Mouse (Mus musculus): ENCODE results near the gene Cmtm2b. TPM values are rescaled to one million over a fixed set of nuclear protein-coding genes. Genes with fewer than 3 reads are reported as not detected.

Gene Cmtm2b
- polyA plus RNA-seq, 1 experiment from 2014 or later, result not detected

DNA sequence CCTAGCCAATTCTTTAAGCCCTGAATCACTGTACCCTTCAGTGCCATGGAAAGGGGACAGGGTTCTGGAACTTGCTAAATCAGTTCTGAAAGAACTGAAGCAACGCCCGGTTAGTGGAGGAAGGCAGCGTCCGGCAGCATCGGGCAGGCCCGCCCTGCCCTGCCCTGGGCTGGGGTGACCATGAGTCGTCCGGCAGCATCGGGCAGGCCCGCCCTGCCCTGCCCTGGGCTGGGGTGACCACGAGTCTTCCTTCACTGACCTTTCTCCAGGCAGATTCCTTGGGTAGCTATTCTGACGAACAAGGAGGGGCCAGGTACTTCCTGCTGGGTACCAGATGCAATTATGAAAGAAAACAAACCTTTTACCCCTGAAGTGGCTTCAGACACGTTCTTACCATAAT, 28.0 kb downstream of the Cmtm2b start:
- WGBS, result 81% methylated on average over 13 of the region's 13 CpGs
- H3K36me3 ChIP-seq, result peaks cover 70% of the 10 kb centered on the region
- peaks cover 8% of the 10 kb centered on the region; the same call in 1 of the 2 replicates for H3K4me1 ChIP-seq
- no peaks in the 10 kb centered on the region for H3K9me3 ChIP-seq (replicated peaks)
- no peak overlapping the region for H3K27ac ChIP-seq
- no peak for DNase-seq (ENCODE audit: low spot score)
- no peak overlapping the region for H3K4me3 ChIP-seq
- H3K27me3 ChIP-seq (ENCODE audit: low read depth, poor library complexity, severe bottlenecking), result no peaks in the 10 kb centered on the region

GRCm38 (mm10) chr8:104353186-104353585, 31.2 kb downstream of the Cmtm2b start:
- no peaks in the 10 kb centered on the region for H3K9me3 ChIP-seq (replicated peaks)
- no peak for DNase-seq (ENCODE audit: low spot score)
- H3K4me3 ChIP-seq, result no peak overlapping the region
- 72% methylated on average over 5 of the region's 5 CpGs for WGBS
- H3K36me3 ChIP-seq, result peaks cover 62% of the 10 kb centered on the region
- H3K27me3 ChIP-seq (ENCODE audit: low read depth, poor library complexity, severe bottlenecking), result no peaks in the 10 kb centered on the region
- H3K27ac ChIP-seq, result no peak overlapping the region
- no peaks in the 10 kb centered on the region for H3K4me1 ChIP-seq

- no peak overlapping the region for H3K4me3 ChIP-seq
- no peaks in the 10 kb centered on the region for H3K27me3 ChIP-seq (ENCODE audit: low read depth, poor library complexity, severe bottlenecking)
- 0 out of 2 replicates have a peak, but pooled peaks cover 1% of the 10 kb centered on the region for H3K4me1 ChIP-seq
- no peaks in the 10 kb centered on the region for H3K9me3 ChIP-seq (replicated peaks)
- peaks cover 55% of the 10 kb centered on the region for H3K36me3 ChIP-seq
- DNase-seq (ENCODE audit: low spot score), result no peak
- no peak overlapping the region for H3K27ac ChIP-seq
- 91% methylated on average over 10 of the region's 10 CpGs for WGBS
Observed at GRCm38 (mm10) chr8:104354504-104354903, 32.5 kb downstream of the Cmtm2b start.

- Histone ChIP-seq H3K27me3 (ENCODE audit: low read depth, poor library complexity, severe bottlenecking) (no peaks in the 10 kb centered on the region), H3K4me3 (no peak overlapping the region), H3K27ac (no peak overlapping the region), H3K9me3 (replicated peaks) (no peaks in the 10 kb centered on the region), H3K36me3 (peaks cover 33% of the 10 kb centered on the region), H3K4me1 (0 out of 2 replicates have a peak, but pooled peaks cover 7% of the 10 kb centered on the region)
- 89% methylated on average over 3 of the region's 3 CpGs for WGBS
- no peak for DNase-seq (ENCODE audit: low spot score)
Observed at GRCm38 (mm10) chr8:104358637-104359036, 36.6 kb downstream of the Cmtm2b start.

DNA sequence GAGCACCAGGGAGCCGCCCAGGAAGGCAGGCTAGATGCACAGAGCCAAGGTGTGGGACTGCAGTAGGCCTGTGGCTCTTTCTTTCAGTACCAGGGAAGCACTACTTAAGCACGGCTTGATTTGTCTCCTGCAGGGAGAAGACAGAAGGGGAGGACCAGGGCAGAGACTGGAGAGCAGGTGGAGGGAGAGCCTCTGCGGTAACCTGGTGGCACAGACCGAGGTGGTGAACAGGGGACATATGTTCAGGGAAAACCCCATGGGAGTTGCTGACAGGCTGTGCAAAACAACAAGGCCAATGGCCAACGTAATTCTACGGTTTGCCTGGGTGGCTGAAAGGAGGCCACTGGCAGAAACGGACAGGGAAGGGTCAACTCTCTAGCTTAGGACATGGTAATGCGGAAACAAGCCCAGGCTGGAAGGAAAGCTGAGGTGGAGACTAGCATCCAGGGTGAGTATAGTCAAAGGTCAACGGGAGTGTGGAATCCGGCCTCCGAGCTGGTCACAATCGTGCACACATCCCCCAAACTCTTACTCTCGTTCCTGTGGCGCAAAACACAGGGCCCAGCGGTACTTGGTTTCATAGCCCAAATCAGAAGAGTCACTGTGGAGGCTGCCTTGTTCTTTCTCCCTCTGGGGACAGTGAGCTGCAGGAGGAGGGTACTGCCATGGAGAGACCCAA, 37.9 kb downstream of the Cmtm2b start:
- no peaks in the 10 kb centered on the region for H3K9me3 ChIP-seq (replicated peaks)
- 82% methylated on average over 15 of the region's 15 CpGs for WGBS
- no peak for DNase-seq (ENCODE audit: low spot score)
- peaks cover 21% of the 10 kb centered on the region for H3K36me3 ChIP-seq
- 0 out of 2 replicates have a peak, but pooled peaks cover 7% of the 10 kb centered on the region for H3K4me1 ChIP-seq
- no peak overlapping the region for H3K4me3 ChIP-seq
- H3K27me3 ChIP-seq (ENCODE audit: low read depth, poor library complexity, severe bottlenecking), result no peaks in the 10 kb centered on the region
- 0 out of 2 replicates have a peak overlapping the region, but pooled peaks have one; percentile 12 for H3K27ac ChIP-seq

GRCm38 (mm10) chr8:104365695-104366094, 43.7 kb downstream of the Cmtm2b start:
- DNase-seq (ENCODE audit: low spot score), result no peak
- H3K9me3 ChIP-seq (replicated peaks), result no peaks in the 10 kb centered on the region
- no peak overlapping the region for H3K27ac ChIP-seq
- H3K27me3 ChIP-seq (ENCODE audit: low read depth, poor library complexity, severe bottlenecking), result no peaks in the 10 kb centered on the region
- H3K4me3 ChIP-seq, result no peak overlapping the region
- no peaks in the 10 kb centered on the region for H3K36me3 ChIP-seq
- peaks cover 10% of the 10 kb centered on the region; the same call in 1 of the 2 replicates for H3K4me1 ChIP-seq
- WGBS, result 88% methylated on average over 9 of the region's 9 CpGs

DNA sequence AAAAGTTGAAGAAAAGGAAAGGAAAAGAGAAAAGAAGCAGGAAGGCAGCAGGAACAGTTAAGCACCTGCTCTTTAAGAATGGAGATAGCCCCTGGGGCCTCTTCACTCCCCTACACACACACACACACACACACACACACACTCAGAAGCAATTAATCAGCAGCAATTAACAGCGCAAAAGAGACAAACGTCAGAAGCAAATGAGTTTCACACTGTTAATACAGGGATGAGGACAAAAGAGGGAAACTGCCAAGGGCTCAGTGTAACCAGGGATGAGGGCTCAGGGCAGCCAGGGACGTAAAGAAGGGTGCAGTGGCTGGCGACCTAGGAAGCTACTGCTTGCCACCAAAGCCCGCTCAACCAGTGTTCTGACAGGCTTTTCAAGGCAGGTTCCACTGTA, 45.4 kb downstream of the Cmtm2b start:
- Histone ChIP-seq H3K4me3 (no peak overlapping the region), H3K27ac (no peak overlapping the region), H3K9me3 (replicated peaks) (no peaks in the 10 kb centered on the region), H3K27me3 (ENCODE audit: low read depth, poor library complexity, severe bottlenecking) (no peaks in the 10 kb centered on the region), H3K4me1 (peaks cover 10% of the 10 kb centered on the region; the same call in 1 of the 2 replicates), H3K36me3 (peaks cover 7% of the 10 kb centered on the region; the same call in 1 of the 2 replicates)
- DNase-seq (ENCODE audit: low spot score), result no peak
- WGBS, result 67% methylated on average over 5 of the region's 5 CpGs

DNA sequence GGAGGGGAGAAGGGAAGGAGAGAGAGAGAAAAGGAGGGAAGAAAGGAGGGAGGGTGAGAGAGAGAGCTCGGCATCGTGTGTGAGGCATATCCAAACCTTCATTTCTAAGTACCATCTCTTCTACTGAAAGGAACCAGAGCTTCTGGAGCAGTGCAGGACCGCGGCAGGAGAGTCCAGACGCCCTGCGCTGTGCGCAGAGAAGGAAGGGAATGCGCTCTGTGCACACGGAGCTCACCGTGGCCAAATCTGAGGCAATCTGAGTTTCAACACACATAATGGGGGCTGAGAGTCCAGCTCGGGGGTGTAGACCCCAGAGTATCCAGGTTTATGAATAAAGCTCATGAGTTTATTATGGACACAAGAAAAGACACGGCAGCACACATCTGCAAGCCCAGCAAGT, 47.6 kb downstream of the Cmtm2b start:
- no peak overlapping the region for H3K4me3 ChIP-seq
- H3K9me3 ChIP-seq (replicated peaks), result no peaks in the 10 kb centered on the region
- peaks cover 7% of the 10 kb centered on the region; the same call in 1 of the 2 replicates for H3K36me3 ChIP-seq
- no peak for DNase-seq (ENCODE audit: low spot score)
- no peaks in the 10 kb centered on the region for H3K27me3 ChIP-seq (ENCODE audit: low read depth, poor library complexity, severe bottlenecking)
- no peak overlapping the region for H3K27ac ChIP-seq
- WGBS, result 91% methylated on average over 12 of the region's 12 CpGs
- peaks cover 10% of the 10 kb centered on the region; the same call in 1 of the 2 replicates for H3K4me1 ChIP-seq

- Histone ChIP-seq H3K27me3 (ENCODE audit: low read depth, poor library complexity, severe bottlenecking) (no peaks in the 10 kb centered on the region), H3K4me1 (peaks cover 14% of the 10 kb centered on the region), H3K27ac (no peak overlapping the region), H3K9me3 (replicated peaks) (no peaks in the 10 kb centered on the region), H3K4me3 (no peak overlapping the region), H3K36me3 (peaks cover 7% of the 10 kb centered on the region; the same call in 1 of the 2 replicates)
- 79% methylated on average over 6 of the region's 6 CpGs for WGBS
- no peak for DNase-seq (ENCODE audit: low spot score)
Observed at GRCm38 (mm10) chr8:104370071-104370470, 48.0 kb downstream of the Cmtm2b start.

DNA sequence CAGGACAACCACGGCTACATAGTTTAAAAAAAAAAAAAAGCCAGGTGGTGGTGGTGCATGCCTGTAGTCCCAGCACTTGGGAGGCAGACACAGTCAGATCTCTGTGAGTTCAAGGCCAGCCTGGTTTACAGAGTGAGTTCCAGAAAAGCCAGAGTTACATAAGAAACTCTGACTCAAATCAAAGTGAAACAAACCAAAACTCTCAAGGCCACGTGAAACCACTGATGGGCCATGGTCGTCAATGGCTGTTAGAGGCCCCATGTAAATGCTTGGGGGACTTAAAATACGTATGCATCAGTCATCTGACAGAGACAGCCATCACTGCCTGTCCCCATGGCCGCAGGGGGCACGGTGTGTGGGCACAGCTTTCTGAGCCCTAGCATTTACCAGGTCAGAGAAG, 49.1 kb downstream of the Cmtm2b start:
- DNase-seq (ENCODE audit: low spot score), result no peak
- Histone ChIP-seq H3K4me1 (peaks cover 18% of the 10 kb centered on the region), H3K27ac (no peak overlapping the region), H3K36me3 (peaks cover 7% of the 10 kb centered on the region; the same call in 1 of the 2 replicates), H3K9me3 (replicated peaks) (no peaks in the 10 kb centered on the region), H3K4me3 (no peak overlapping the region), H3K27me3 (ENCODE audit: low read depth, poor library complexity, severe bottlenecking) (no peaks in the 10 kb centered on the region)
- 86% methylated on average over 6 of the region's 6 CpGs for WGBS

GRCm38 (mm10) chr8:104373779-104374178, 51.7 kb downstream of the Cmtm2b start:
- Histone ChIP-seq H3K4me1 (peaks cover 21% of the 10 kb centered on the region), H3K36me3 (peaks cover 7% of the 10 kb centered on the region; the same call in 1 of the 2 replicates), H3K9me3 (replicated peaks) (no peaks in the 10 kb centered on the region), H3K27ac (no peak overlapping the region), H3K4me3 (no peak overlapping the region), H3K27me3 (ENCODE audit: low read depth, poor library complexity, severe bottlenecking) (no peaks in the 10 kb centered on the region)
- 92% methylated on average over 11 of the region's 11 CpGs for WGBS
- DNase-seq (ENCODE audit: low spot score), result no peak

- H3K36me3 ChIP-seq, result peaks cover 7% of the 10 kb centered on the region; the same call in 1 of the 2 replicates
- WGBS, result 88% methylated on average over 11 of the region's 11 CpGs
- peaks cover 21% of the 10 kb centered on the region for H3K4me1 ChIP-seq
- H3K9me3 ChIP-seq (replicated peaks), result no peaks in the 10 kb centered on the region
- no peak overlapping the region for H3K4me3 ChIP-seq
- no peaks in the 10 kb centered on the region for H3K27me3 ChIP-seq (ENCODE audit: low read depth, poor library complexity, severe bottlenecking)
- DNase-seq (ENCODE audit: low spot score), result no peak
- no peak overlapping the region for H3K27ac ChIP-seq
Observed at GRCm38 (mm10) chr8:104374269-104374668, 52.2 kb downstream of the Cmtm2b start.

All from limb, embryonic 10.5 days (tissue).